Mouse (Mus musculus) liver, embryonic 14.5 days (tissue): ENCODE results near the gene Rtn2.

Experiments
- CTCF ChIP-seq: IDR thresholded peaks from 2 replicates; pipeline ENCODE4 v1.5.1; 2016; ENCODE audit warnings: antibody characterized with exemption, low read depth, control low read depth
- EP300 ChIP-seq: IDR thresholded peaks from 2 replicates; pipeline ENCODE4 v1.6.1; 2016; ENCODE audit warnings: antibody characterized with exemption, low read depth

DNA sequence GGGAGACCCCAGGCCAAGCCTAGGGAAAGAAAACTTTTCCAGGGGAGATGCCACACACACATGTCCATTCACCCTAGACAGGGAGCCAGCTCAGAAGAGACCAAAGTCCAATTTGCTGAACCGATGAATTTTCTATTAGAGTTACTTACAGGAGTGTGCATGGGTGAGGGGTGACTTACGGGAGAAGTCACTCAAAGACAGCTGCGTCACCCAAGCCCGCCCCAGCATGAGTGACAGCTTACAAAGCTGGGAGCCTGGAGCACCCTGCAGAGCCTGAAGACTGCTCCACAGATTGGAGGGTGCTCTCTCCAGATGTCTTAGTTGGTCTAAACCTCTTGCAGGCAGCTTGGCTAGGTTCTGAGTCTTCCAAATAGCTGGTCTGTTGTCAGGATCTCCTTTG, 29.6 kb downstream of the Rtn2 start:
- TF ChIP-seq CTCF (no peak), EP300 (no peak)
